ENCODE assay signal across 8 mouse cellular contexts in genomic region chr19:23225065-23225464, GRCm38 (mm10). TPM values are rescaled to one million over a fixed set of nuclear protein-coding genes. Genes with fewer than 3 reads are reported as not detected.
DNase-seq lines count a peak whose midpoint lies in the region; TF ChIP-seq lines count a peak whose summit lies in the region.

No protein-coding gene starts in this region.

- no peak overlapping the region for H3K4me2 ChIP-seq in CH12.LX (ENCODE audit: insufficient read depth, low read depth, poor library complexity, severe bottlenecking)

- intact Hi-C loops in heart, postnatal 10 days (cut with DNase I) = loop anchor here (2.0 to 5.0 kb wide), 3 partner anchors 83 to 284 kb away; partner anchors contain the start of gene Klf9
- intact Hi-C loops in heart, postnatal 25 days (cut with DNase I) = loop anchor here (2.0 kb wide), 1 partner anchor 310 kb away; no protein-coding TSS in a partner anchor

- peak in 1 of 2 experiments; percentile 54; a peak in 2 of 4 replicates for TF ChIP-seq CTCF in CH12.LX (conservative IDR thresholded peaks at IDR 0.05 in 1 of 2, IDR thresholded peaks at IDR 0.05 in 1 of 2; ENCODE audit: low read depth in 2 of 2, low read length in 2 of 2)

- no peak overlapping the region for H3K4me3 ChIP-seq in CH12.LX (replicated peaks in 1 of 3; ENCODE audit: low read depth in 2 of 3, low read length in 2 of 3, poor library complexity in 1 of 3)

- H3K36me3 ChIP-seq in CH12.LX (replicated peaks in 1 of 2; ENCODE audit: control insufficient read depth in 1 of 2, insufficient read depth in 1 of 2, low read length in 1 of 2) = peaks cover 17 to 57% of the 10 kb centered on the region in 2 experiments

- no peaks in the 10 kb centered on the region for H3K79me2 ChIP-seq in CH12.LX (replicated peaks; ENCODE audit: control insufficient read depth, extremely low read depth, insufficient read depth, poor library complexity, severe bottlenecking)

- no peak for TF ChIP-seq POLR2A in CH12.LX (IDR thresholded peaks at IDR 0.05; ENCODE audit: low read depth, low read length)

- TF ChIP-seq EP300 in CH12.LX (IDR thresholded peaks at IDR 0.05; ENCODE audit: low read length) = no peak

- dilution Hi-C loops in CH12.LX (cut with MboI; ENCODE audit: extremely low pct_ligation_motif_present, extremely low pct_unique_long_range_greater_than_20kb, low sequenced_read_pairs) = no loop called here

- no peaks in the 10 kb centered on the region for H3K9me3 ChIP-seq in CH12.LX (replicated peaks; ENCODE audit: low read length)

- peak; percentile 49 for TF ChIP-seq RAD21 in CH12.LX (IDR thresholded peaks at IDR 0.05; ENCODE audit: low read depth, low read length)

- peak; percentile 38 to 58 for DNase-seq in heart, postnatal 10 days
- DNase-seq in heart, postnatal 25 days (ENCODE audit: low spot score) = no peak
- DNase-seq in CH12.LX (ENCODE audit: extremely low read depth) (peak; percentile 27), ZHBTc4 (ENCODE audit: low read depth, low spot score) (peak; percentile 58)
- DNase-seq in heart, postnatal 4 days = peak; percentile 29
- peak; percentile 58 for DNase-seq in retina, postnatal 1 day
- DNase-seq in yolk sac, embryonic 10.5 days (ENCODE audit: low spot score) = no peak
- DNase-seq in urinary bladder, postnatal 4 days (ENCODE audit: low spot score in 2 of 2) = no peak

- in situ Hi-C loops in CH12.LX (cut with MboI; ENCODE audit: low pct_ligation_motif_present, low pct_unique_long_range_greater_than_20kb, low sequenced_read_pairs) = no loop called here

- no peaks in the 10 kb centered on the region for H3K4me1 ChIP-seq in CH12.LX (ENCODE audit: control insufficient read depth in 1 of 2, insufficient read depth in 2 of 2)

- no peak overlapping the region for H3K9ac ChIP-seq in CH12.LX (ENCODE audit: insufficient read depth, low read depth)

- H3K27ac ChIP-seq in CH12.LX (ENCODE audit: insufficient read depth, low read depth) = no peak overlapping the region

- H3K27me3 ChIP-seq in CH12.LX (replicated peaks) = no peaks in the 10 kb centered on the region

TF ChIP-seq in CH12.LX, 34 proteins besides CTCF, POLR2A, EP300 and RAD21:
- no peak for TF ChIP-seq GABPA (IDR thresholded peaks at IDR 0.05; ENCODE audit: insufficient replicate concordance, low read depth, low read length)
- TF ChIP-seq SMC3 (IDR thresholded peaks at IDR 0.05; ENCODE audit: low read depth, low read length) = peak; percentile 49
TF ChIP-seq in CH12.LX: peak in this region for 1.

RNA-seq across cellular contexts. Expression of gene Smc5, which starts 48.6 kb away (rescaled TPM):
- total RNA-seq in heart, postnatal 10 days (2021) = 10 to 100 TPM; 26.8 to 29.1 TPM
- total RNA-seq in heart, postnatal 25 days (2021) = 10 to 100 TPM; 21.0 to 22.2 TPM
- total RNA-seq in CH12.LX (2012; rRNA removed) = 22.8 and 25.5 TPM in 2 replicates
- 34.5 and 41.3 TPM in 2 replicates for total RNA-seq in CH12.LX (2014; rRNA removed)
- 43.4 and 45.3 TPM in 2 replicates for polyA plus RNA-seq in CH12.LX (2012; ENCODE audit: insufficient read length, low read depth)
- 10 to 100 TPM; 38.4 to 39.0 TPM for total RNA-seq in heart, postnatal 4 days (2021)

Comparison
In these comparisons a context has a peak if more than half of its experiments do, and no peak if none do; other contexts are left out.
1. DNase-seq: peak in heart, postnatal 10 days (2 of 2), CH12.LX (single experiment), ZHBTc4 (single experiment), heart, postnatal 4 days (single experiment) and retina, postnatal 1 day (single experiment); none in heart, postnatal 25 days (single experiment), yolk sac, embryonic 10.5 days (single experiment) and urinary bladder, postnatal 4 days (0 of 2).